Mouse (Mus musculus) intestine, postnatal 0 days (tissue): ENCODE data around the gene Rabl3. TPM values are rescaled to one million over a fixed set of nuclear protein-coding genes. Genes with fewer than 3 reads are reported as not detected.

Experiments used
- ATAC-seq: fragments of 200-750 bp; cut with Nextera tagmentation; 2 replicates; pipeline ENCODE4 v1.8.0; 2017; ENCODE audit warnings: mild to moderate bottlenecking, moderate TSS enrichment, moderate library complexity
- H3K27ac ChIP-seq: fragments of 300-500 bp; sonication (generic); 2 replicates; pipeline ENCODE4 v1.5.1; 2014; ENCODE audit warnings: mild to moderate bottlenecking, low read depth, low read length, moderate library complexity
- H3K27me3 ChIP-seq: fragments of 300-500 bp; sonication (generic); replicated peaks from 2 replicates; pipeline ENCODE4 v1.6.1; 2014; ENCODE audit warnings: low read length, mixed read lengths; ENCODE audit not compliant: control insufficient read depth, insufficient read depth
- H3K36me3 ChIP-seq: fragments of 300-500 bp; sonication (generic); 2 replicates; pipeline ENCODE4 v1.6.1; 2014; ENCODE audit warnings: mild to moderate bottlenecking, moderate library complexity; ENCODE audit not compliant: control insufficient read depth, insufficient read depth
- H3K4me1 ChIP-seq: fragments of 300-500 bp; sonication (generic); replicated peaks from 2 replicates; pipeline ENCODE4 v1.6.1; 2014; ENCODE audit warnings: antibody characterized with exemption, low read length, mixed read lengths; ENCODE audit not compliant: control insufficient read depth, insufficient read depth
- H3K4me2 ChIP-seq: fragments of 300-500 bp; sonication (generic); replicated peaks from 2 replicates; pipeline ENCODE4 v1.6.1; 2014; ENCODE audit warnings: low read depth, mild to moderate bottlenecking, moderate library complexity
- H3K4me3 ChIP-seq: fragments of 300-500 bp; sonication (generic); 2 replicates; pipeline ENCODE4 v1.5.1; 2014; ENCODE audit warnings: low read depth, low read length
- H3K9ac ChIP-seq: fragments of 300-500 bp; sonication (generic); 2 replicates; pipeline ENCODE4 v1.6.1; 2014; ENCODE audit warnings: mild to moderate bottlenecking, low read depth, low read length
- H3K9me3 ChIP-seq: fragments of 300-500 bp; sonication (generic); 2 replicates; pipeline ENCODE4 v1.6.1; 2016; ENCODE audit warnings: mixed run types; ENCODE audit not compliant: control insufficient read depth
- CTCF ChIP-seq: sonication (generic); IDR thresholded peaks from 2 replicates; pipeline ENCODE4 v1.5.1; 2016; ENCODE audit warnings: low read depth, mild to moderate bottlenecking, control low read depth, antibody characterized with exemption, moderate library complexity
- WGBS: fragments of 180-500 bp; shearing (Covaris S2); extraction: QIAGEN DNeasy Blood & Tissue Kit; methylation state at CpG from one replicate; pipeline ENCODE4 v1.1.7; 2014; 5-methylcytosine and 5-hydroxymethylcytosine counted together
- polyA plus RNA-seq: library from polyadenylated mRNA; unstranded; fragments of >200 nt; fragmentation: Nextera tagmentation; extraction: Ambion mirVana; gene quantifications from 2 replicates; pipeline ENCODE4 v1.2.1, GENCODE M21; 2015

Gene Rabl3
- polyA plus RNA-seq, 1 experiment from 2014 or later, result 25.6 TPM

DNA sequence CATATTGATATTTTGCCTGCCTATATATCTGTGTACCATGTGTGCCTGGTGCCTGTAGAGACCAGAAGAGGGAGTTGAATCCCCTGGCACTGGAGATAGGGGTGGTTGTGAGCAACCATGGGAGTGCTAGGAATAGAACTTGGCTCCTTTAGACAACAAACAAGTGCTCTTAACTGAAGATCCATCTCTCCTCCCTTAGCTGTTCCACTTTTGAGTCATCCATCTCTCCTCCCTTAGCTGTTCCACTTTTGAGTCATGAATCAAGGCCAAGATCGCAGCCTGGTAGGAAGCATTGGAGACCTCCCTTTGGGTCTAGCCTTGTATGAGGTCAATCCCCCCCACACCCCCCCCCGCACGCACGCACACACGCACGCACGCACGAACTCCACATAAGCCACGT, 74.9 kb downstream of the Rabl3 start:
- Histone ChIP-seq H3K27me3 (no peaks in the 10 kb centered on the region), H3K27ac (no peak overlapping the region), H3K4me1 (no peaks in the 10 kb centered on the region), H3K9me3 (no peaks in the 10 kb centered on the region), H3K4me2 (no peak overlapping the region), H3K36me3 (no peaks in the 10 kb centered on the region), H3K9ac (no peak overlapping the region), H3K4me3 (no peak overlapping the region)
- ATAC-seq, result no peak
- WGBS, result 86% methylated on average over 9 of the region's 9 CpGs
- TF ChIP-seq CTCF, result no peak

DNA sequence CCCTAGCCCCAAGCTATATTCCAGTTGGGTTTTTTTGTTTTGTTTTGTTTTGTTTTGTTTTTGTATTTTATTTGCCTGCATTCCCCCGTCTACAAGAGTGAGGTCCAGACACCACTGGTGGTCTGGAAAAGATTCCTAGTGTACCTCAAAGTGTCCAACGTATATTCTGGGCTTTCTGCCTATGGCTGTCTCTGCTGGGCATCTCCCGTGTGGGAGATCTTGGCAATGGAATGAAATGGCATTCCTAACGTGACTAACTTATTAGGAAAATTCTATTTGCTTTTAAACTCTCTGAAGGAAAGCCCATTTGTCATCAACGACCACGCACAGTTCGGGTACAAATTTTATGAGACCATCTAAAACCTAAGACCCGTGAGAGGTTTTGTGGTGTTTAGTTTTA, 75.7 kb downstream of the Rabl3 start:
- 64% methylated on average over 8 of the region's 8 CpGs for WGBS
- no peak overlapping the region for H3K4me2 ChIP-seq
- no peaks in the 10 kb centered on the region for H3K9me3 ChIP-seq
- no peaks in the 10 kb centered on the region for H3K4me1 ChIP-seq
- H3K4me3 ChIP-seq, result no peak overlapping the region
- no peak for TF ChIP-seq CTCF
- no peak overlapping the region for H3K27ac ChIP-seq
- no peak for ATAC-seq
- H3K9ac ChIP-seq, result no peak overlapping the region
- no peaks in the 10 kb centered on the region for H3K36me3 ChIP-seq
- H3K27me3 ChIP-seq, result no peaks in the 10 kb centered on the region

GRCm38 (mm10) chr16:37616104-37616503, 76.4 kb downstream of the Rabl3 start:
- no peaks in the 10 kb centered on the region for H3K27me3 ChIP-seq
- no peak for TF ChIP-seq CTCF
- no peak overlapping the region for H3K27ac ChIP-seq
- no peaks in the 10 kb centered on the region for H3K36me3 ChIP-seq
- H3K4me3 ChIP-seq, result no peak overlapping the region
- ATAC-seq, result no peak
- H3K4me2 ChIP-seq, result no peak overlapping the region
- WGBS, result 68% methylated on average over 8 of the region's 8 CpGs
- no peak overlapping the region for H3K9ac ChIP-seq
- no peaks in the 10 kb centered on the region for H3K9me3 ChIP-seq
- H3K4me1 ChIP-seq, result no peaks in the 10 kb centered on the region

DNA sequence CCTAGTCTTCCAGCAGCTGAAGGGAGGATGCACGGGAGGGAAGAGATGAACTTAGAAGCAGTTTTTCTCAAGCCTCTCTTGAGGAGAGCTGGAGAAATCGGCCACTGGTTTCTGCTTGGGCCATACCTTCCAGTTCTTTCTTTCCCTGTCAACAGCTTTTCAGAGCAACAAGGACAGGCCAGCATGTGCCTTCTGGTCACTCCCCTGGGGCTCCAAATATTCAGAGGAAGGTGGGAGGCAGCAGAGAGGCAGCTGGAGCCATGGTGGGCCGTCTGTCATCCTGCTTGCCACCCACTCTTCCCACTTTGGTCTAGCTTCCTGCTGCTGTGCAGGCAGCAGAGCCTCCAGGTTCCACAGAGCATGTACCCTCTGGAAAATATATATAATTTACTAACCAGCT, 78.0 kb downstream of the Rabl3 start:
- no peak for ATAC-seq

More for the DNA sequence above, 78.0 kb downstream of the Rabl3 start:
- Histone ChIP-seq H3K27ac (no peak overlapping the region), H3K4me3 (no peak overlapping the region), H3K9ac (no peak overlapping the region), H3K27me3 (no peaks in the 10 kb centered on the region), H3K4me2 (no peak overlapping the region), H3K36me3 (no peaks in the 10 kb centered on the region), H3K9me3 (no peaks in the 10 kb centered on the region), H3K4me1 (no peaks in the 10 kb centered on the region)
- TF ChIP-seq CTCF, result no peak
- WGBS, result 51% methylated on average over 3 of the region's 3 CpGs

Other genes starting within 250 kb of the Rabl3 start
- gene Stxbp5l, start 154.9 kb upstream of the Rabl3 start, polyA plus RNA-seq, result 0.95 and 1.5 TPM in 2 replicates
- gene Gtf2e1, start 96 bp upstream of the Rabl3 start, polyA plus RNA-seq, result 9.7 and 10.6 TPM in 2 replicates
- 2.7 and 4.2 TPM in 2 replicates for gene Hgd, start 40.3 kb downstream of the Rabl3 start, polyA plus RNA-seq
- gene Ndufb4, start 114.6 kb downstream of the Rabl3 start, polyA plus RNA-seq, result 117 and 120 TPM in 2 replicates
- 125 and 139 TPM in 2 replicates for gene Fstl1, start 237.0 kb downstream of the Rabl3 start, polyA plus RNA-seq